Mouse (Mus musculus) ES-Bruce4 (cell line): ENCODE data around the gene Larp4b. TPM values are rescaled to one million over a fixed set of nuclear protein-coding genes. Genes with fewer than 3 reads are reported as not detected.

ENCODE experiments used
- H3K27ac ChIP-seq: 2 replicates; pipeline ENCODE4 v1.5.1; 2012; ENCODE audit warnings: low read length, inconsistent platforms; ENCODE audit not compliant: insufficient read depth
- H3K27me3 ChIP-seq: 2 replicates; pipeline ENCODE4 v1.6.1; 2012; ENCODE audit warnings: mild to moderate bottlenecking, low read length, inconsistent platforms; ENCODE audit not compliant: control insufficient read depth, poor library complexity, insufficient read depth, severe bottlenecking
- H3K36me3 ChIP-seq: 2 replicates; pipeline ENCODE4 v1.6.1; 2012; ENCODE audit warnings: inconsistent platforms, mild to moderate bottlenecking, low read length, moderate library complexity; ENCODE audit not compliant: control insufficient read depth, poor library complexity, insufficient read depth, severe bottlenecking
- H3K4me1 ChIP-seq: one replicate; pipeline ENCODE4 v1.8.1; 2011; ENCODE audit warnings: low read length; ENCODE audit not compliant: control insufficient read depth, insufficient read depth
- H3K4me3 ChIP-seq: 2 replicates; pipeline ENCODE4 v1.5.1; 2011; ENCODE audit warnings: low read depth, mild to moderate bottlenecking, low read length
- H3K9ac ChIP-seq: 2 replicates; pipeline ENCODE4 v1.6.1; 2012; ENCODE audit warnings: low read depth, mild to moderate bottlenecking, inconsistent platforms; ENCODE audit not compliant: poor library complexity, severe bottlenecking
- H3K9me3 ChIP-seq: replicated peaks from 2 replicates; pipeline ENCODE4 v1.6.1; 2012; ENCODE audit warnings: mild to moderate bottlenecking, low read length, inconsistent platforms; ENCODE audit not compliant: control insufficient read depth, poor library complexity, insufficient read depth, severe bottlenecking
- CTCF ChIP-seq: IDR thresholded peaks from one replicate; pipeline ENCODE4 v1.8.1; 2011; ENCODE audit warnings: low read depth, low read length
- EP300 ChIP-seq: IDR thresholded peaks from 2 replicates; pipeline ENCODE4 v1.6.1; 2011; ENCODE audit warnings: low read depth, low read length; ENCODE audit not compliant: insufficient read depth
- POLR2A ChIP-seq: IDR thresholded peaks from one replicate; pipeline ENCODE4 v1.8.1; 2011; ENCODE audit warnings: low read length; ENCODE audit not compliant: insufficient read depth
- polyA plus RNA-seq: library from polyadenylated mRNA; stranded (reverse); fragments of >200 nt; gene quantifications from 2 replicates; pipeline ENCODE4 v1.2.4, GENCODE M21; 2011; ENCODE audit warnings: low read depth; ENCODE audit not compliant: missing spikeins, insufficient read depth, insufficient read length

Larp4b gene
- polyA plus RNA-seq, 1 experiment, result 108 TPM

DNA sequence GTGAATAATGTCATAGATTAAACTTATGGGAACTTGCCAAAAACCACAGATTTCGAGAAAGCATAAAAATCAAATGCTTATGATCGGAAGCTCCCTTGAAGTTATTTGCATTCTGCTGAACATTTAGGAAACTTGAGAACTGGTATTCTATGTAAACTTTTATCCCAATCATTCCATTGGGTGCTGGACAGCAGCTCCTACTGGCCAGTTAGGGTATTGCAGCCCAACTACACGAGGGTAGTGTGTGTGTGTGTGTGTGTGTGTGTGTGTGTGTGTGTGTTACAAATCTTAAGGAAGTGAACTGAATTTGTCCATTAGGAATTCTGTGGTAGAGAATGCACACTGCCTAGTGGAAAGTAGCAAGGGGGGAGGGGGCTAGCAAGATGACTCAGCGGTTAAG lies 101.0 kb downstream of the Larp4b start:
- H3K9me3 ChIP-seq, result no peaks in the 10 kb centered on the region
- H3K27me3 ChIP-seq, result no peaks in the 10 kb centered on the region
- H3K36me3 ChIP-seq, result no peaks in the 10 kb centered on the region
- no peak overlapping the region for H3K27ac ChIP-seq
- no peak overlapping the region for H3K4me3 ChIP-seq
- TF ChIP-seq POLR2A (no peak), CTCF (peak; percentile 53)
- H3K4me1 ChIP-seq, result peaks cover 1% of the 10 kb centered on the region
- H3K9ac ChIP-seq, result no peak overlapping the region

DNA sequence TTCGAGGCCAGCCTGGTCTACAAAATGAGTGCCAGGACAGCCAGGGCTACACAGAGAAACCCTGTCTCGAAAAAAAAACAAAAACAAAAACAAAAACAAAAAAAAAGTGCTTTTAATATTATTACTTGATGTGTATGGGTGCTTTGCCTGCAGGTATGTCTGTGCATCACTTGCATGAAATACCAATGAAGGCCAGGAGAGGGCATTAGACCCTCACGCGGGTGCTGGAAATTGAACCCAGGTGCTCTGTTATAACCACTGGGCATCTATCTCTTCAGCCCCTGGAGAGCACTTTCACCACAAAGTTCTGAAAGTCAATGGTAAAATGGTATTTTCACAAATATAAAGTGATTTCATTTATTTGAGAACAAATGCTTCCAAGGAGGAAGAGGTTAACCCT lies 101.9 kb downstream of the Larp4b start:
- TF ChIP-seq CTCF (peak; percentile 60), POLR2A (no peak)

DNA sequence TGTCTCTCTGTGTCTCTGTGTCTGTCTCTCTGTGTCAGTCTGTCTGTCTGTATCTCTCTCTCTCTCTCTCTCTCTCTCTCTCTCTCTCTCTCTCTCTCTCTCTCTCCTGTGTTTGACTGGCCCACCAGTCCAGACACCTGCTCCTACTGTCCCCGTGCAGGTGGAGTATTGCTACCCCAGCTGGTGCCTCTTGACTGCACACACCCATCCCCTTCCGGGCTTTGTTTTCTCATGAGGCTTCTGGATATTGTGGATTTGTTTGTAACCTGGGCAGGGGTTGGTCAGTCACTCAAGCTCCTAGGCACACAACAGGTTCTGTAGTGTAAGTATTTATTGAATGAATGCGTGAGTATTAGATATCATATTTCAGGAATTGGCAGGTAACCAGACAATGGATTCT lies 104.4 kb downstream of the Larp4b start:
- no peak overlapping the region for H3K27ac ChIP-seq
- TF ChIP-seq CTCF, result no peak
- no peak for TF ChIP-seq POLR2A
- no peak for TF ChIP-seq EP300
- no peaks in the 10 kb centered on the region for H3K9me3 ChIP-seq
- no peaks in the 10 kb centered on the region for H3K27me3 ChIP-seq
- no peak overlapping the region for H3K9ac ChIP-seq
- no peak overlapping the region for H3K4me3 ChIP-seq
- H3K36me3 ChIP-seq, result no peaks in the 10 kb centered on the region
- no peaks in the 10 kb centered on the region for H3K4me1 ChIP-seq

More for the DNA sequence above, 101.9 kb downstream of the Larp4b start:
- H3K9me3 ChIP-seq, result no peaks in the 10 kb centered on the region
- no peak overlapping the region for H3K27ac ChIP-seq
- no peak overlapping the region for H3K9ac ChIP-seq
- no peaks in the 10 kb centered on the region for H3K36me3 ChIP-seq
- no peak overlapping the region for H3K4me3 ChIP-seq
- H3K4me1 ChIP-seq, result peaks cover 1% of the 10 kb centered on the region
- H3K27me3 ChIP-seq, result no peaks in the 10 kb centered on the region

DNA sequence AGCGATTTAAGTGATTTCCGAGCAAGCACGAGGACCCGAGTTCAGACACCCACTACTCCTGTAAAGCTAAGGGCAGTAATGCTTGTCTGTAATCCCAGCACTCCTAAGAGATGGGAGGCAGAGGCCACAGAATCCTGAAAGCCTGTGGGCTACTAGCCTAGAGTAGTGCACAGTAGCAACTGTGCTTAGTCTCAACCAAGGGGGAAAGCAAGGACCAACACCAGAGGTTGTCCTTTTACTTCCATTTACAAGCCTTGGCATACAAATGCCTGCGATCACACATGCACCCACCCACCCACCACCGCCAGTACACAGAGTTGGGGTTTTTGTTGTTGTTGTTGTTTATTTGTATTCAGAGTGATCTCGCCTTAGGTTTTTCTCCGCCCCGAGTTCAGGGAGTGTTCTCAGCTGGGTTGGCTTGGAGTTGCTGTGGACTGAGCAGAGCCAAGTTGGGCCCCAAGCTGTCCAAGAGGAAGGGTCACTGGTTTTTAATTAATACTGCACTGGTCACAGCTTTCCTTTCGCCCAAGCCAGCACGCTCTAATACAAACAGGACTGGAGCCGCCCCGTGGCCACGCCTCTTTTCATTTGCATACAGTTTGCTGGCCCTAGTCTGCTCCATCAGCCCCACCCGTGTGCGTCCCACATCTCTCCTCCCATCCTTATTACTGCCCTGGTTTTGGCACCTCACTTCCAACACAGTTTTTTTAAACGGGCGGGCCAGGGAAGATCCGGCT lies 105.2 kb downstream of the Larp4b start:
- Histone ChIP-seq H3K36me3 (no peaks in the 10 kb centered on the region), H3K9ac (no peak overlapping the region), H3K27ac (no peak overlapping the region), H3K27me3 (no peaks in the 10 kb centered on the region), H3K4me3 (no peak overlapping the region), H3K4me1 (no peaks in the 10 kb centered on the region), H3K9me3 (no peaks in the 10 kb centered on the region)
- TF ChIP-seq POLR2A, result no peak
- no peak for TF ChIP-seq CTCF
- TF ChIP-seq EP300, result no peak

DNA sequence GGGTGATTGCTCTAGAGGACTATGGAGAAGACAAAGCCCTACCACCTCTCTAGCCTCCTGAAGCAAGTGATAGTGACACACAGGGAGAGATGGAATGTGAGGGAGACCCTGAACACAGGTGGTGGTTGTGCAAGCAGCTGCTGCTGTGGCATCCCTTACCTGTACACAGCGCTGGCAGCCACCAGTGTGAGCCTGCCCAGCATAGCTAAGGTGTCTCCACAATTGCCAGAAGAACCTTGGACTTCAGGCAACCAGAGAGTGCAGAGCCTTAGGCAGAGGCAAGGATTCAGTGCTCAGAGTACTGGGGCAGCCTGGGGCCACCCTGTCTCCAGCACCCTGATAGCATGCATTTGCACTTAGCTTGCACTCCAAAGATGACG lies 105.8 kb downstream of the Larp4b start:
- Histone ChIP-seq H3K4me1 (no peaks in the 10 kb centered on the region), H3K4me3 (no peak overlapping the region), H3K27ac (no peak overlapping the region), H3K27me3 (no peaks in the 10 kb centered on the region), H3K9ac (no peak overlapping the region), H3K36me3 (no peaks in the 10 kb centered on the region), H3K9me3 (no peaks in the 10 kb centered on the region)
- TF ChIP-seq EP300 (no peak), CTCF (no peak), POLR2A (no peak)

DNA sequence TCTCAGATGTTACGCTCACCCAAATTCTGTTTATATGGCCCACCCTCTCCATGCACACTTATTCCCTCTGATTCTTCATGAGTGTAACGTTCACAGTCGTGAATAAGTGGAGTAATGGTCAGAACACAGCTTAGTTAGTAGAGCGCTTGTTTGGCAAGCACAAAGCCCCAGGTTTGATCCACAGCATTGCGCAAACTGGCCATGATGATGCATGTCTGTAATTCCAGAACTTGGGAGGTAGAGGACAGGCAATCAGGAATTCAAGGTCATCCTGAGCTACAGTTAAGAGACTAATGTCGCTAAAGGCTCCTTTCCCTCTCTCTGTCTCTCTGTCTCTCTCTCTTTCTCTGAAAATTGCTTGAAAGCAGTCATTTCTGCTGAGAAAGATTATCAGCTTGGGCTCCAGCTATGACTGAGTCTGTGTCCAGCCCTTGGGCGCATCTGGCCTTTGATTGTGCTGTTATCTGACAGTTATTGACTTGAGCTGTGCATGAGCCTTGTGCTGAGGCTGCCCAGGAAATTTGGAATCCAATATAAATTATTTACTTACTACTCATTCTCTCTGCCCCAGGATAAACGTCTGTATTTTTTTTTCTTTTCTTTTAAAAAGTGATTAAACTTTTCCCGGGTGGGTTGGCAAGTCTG lies 129.2 kb downstream of the Larp4b start:
- Histone ChIP-seq H3K9me3 (no peaks in the 10 kb centered on the region), H3K4me3 (no peak overlapping the region), H3K4me1 (no peaks in the 10 kb centered on the region), H3K36me3 (no peaks in the 10 kb centered on the region), H3K9ac (0 out of 2 replicates have a peak overlapping the region, but pooled peaks have one; percentile 10), H3K27ac (no peak overlapping the region), H3K27me3 (no peaks in the 10 kb centered on the region)
- TF ChIP-seq POLR2A, result no peak
- TF ChIP-seq CTCF, result no peak
- TF ChIP-seq EP300, result no peak

Other genes starting within 250 kb of the Larp4b start
- 30.2 and 34.7 TPM in 2 replicates for gene Wdr37, start 222.0 kb upstream of the Larp4b start, polyA plus RNA-seq
- 181 and 202 TPM in 2 replicates for gene Idi1, start 208.4 kb upstream of the Larp4b start, polyA plus RNA-seq
- not detected in 2 replicates for gene Gm9745, start 145.7 kb upstream of the Larp4b start, polyA plus RNA-seq
- not detected in 2 replicates for gene Idi2, start 141.0 kb upstream of the Larp4b start, polyA plus RNA-seq
- gene Gtpbp4, start 97.8 kb upstream of the Larp4b start, polyA plus RNA-seq, result 157 and 172 TPM in 2 replicates
- gene Dip2c, start 182.6 kb downstream of the Larp4b start, polyA plus RNA-seq, result 7.7 and 8.4 TPM in 2 replicates